Mouse (Mus musculus): ENCODE data around the gene Ubash3a. TPM values are rescaled to one million over a fixed set of nuclear protein-coding genes. Genes with fewer than 3 reads are reported as not detected.

The Ubash3a gene
- polyA plus RNA-seq, 3 experiments from 2014 or later, result 224 to 328 (median 255) TPM

DNA sequence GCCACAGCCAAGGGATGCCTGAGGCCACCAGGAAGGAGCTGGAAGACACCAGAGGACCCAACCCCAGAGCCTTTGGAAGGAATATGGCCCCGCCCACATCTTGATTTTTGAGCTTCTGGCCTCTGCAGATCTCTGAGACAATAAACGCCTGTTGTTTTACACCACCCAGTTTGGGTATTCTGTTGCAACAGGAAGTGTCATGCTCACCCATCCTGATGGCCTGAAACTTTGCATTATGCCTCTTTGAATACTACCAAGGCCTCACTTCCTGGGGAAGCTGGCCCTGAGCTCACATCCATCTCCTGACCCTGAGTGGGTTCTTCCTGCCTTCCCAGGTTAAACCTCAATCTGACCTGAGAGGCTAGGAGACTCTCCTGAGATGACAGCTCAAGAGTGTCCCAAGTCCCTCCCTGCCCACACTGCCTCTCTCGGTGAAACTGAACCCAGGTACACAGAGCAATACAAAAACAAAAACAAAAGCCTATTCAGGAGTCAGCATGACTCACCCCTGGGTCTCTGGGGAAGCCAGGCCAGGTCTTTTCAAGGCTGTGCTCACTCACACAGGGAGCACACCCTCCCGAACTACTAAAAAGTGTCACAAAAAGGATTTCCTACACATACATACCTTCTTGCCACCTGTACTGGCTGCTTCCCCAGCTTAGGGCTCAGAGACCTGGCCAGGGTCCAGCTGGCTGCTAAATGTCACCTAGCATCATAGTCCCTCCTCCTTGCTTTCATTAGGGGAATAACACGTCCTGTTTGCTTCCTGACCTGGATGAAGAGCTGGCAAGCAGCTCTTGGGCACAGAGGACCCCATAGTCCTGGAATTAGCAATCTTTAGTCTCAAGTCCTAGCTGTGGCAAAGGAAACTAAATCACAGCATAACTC, 8.6 kb downstream of the Ubash3a start:
- ATAC-seq, result peak; percentile 30

GRCm38 (mm10) chr17:31222810-31223310, 15.2 kb downstream of the Ubash3a start:
- no peak for ATAC-seq

GRCm38 (mm10) chr17:31223835-31224234, 16.2 kb downstream of the Ubash3a start:
- ATAC-seq, result peak; percentile 86

GRCm38 (mm10) chr17:31224591-31224990, 16.9 kb downstream of the Ubash3a start:
- ATAC-seq, result no peak

- ATAC-seq, result no peak
These were observed 18.7 kb downstream of the Ubash3a start for GRCm38 (mm10) chr17:31226368-31226767.

GRCm38 (mm10) chr17:31226931-31227330, 19.3 kb downstream of the Ubash3a start:
- ATAC-seq, result no peak

DNA sequence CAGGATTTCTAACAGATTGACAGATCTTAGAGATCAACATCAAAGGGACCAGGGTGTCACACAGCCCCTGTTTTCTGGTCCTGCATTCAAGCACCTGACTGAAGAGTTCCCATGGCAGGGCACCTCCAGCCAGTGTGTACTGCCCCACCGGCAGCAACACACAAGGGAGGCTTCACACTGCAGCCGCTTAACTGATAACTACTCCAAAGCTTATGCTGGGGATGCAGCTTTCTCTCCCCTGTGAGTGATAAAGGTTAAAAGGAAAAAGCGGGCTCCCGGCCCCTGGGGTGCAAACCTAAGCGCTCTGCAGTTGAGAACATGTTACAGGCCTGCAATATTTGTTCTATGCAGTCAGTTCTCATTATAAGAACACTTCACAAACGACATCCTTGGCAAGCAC, 24.1 kb downstream of the Ubash3a start:
- no peak for ATAC-seq

- no peak for ATAC-seq
These were observed 24.8 kb downstream of the Ubash3a start for GRCm38 (mm10) chr17:31232251-31233010.

DNA sequence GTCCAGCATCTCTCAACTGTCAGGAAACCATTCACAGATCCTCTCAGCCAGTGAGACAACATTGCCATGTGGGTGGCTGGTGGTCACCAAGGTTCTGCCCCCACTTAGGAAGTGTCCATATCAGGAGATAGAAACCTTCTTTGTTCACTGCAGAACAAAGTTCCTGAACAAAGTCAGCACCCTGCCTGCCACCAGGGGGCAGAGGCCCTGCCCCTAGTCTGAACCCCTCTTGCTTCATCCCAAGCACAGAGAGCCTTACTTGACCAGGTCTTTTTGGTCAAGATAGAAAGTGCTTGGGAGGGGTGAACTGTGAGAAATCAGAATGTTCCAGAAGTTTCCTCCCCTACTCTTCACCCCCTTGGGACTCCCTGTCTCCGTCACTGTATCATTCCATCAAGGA, 28.2 kb downstream of the Ubash3a start:
- no peak for ATAC-seq

- ATAC-seq, result no peak
These were observed 30.8 kb downstream of the Ubash3a start for GRCm38 (mm10) chr17:31238234-31239020.

DNA sequence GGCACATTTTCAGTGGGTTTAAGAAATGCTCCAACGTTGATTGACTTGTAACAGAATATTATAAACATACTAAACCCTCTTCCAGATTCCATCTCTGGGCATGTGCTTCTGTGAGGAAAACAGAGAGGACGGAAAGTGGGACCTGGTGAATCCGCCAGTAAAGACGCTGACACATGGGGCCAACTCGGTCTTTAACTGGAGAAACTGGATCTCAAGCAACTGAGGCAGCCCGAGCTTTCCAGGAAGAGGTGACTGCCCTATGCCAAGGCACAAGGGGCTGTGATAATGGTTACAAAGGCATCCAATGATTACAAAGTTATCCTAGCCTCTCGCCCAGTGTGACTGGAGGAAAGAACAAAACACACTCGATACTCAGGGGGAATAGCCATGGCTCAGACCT, 33.5 kb downstream of the Ubash3a start:
- ATAC-seq, result no peak

DNA sequence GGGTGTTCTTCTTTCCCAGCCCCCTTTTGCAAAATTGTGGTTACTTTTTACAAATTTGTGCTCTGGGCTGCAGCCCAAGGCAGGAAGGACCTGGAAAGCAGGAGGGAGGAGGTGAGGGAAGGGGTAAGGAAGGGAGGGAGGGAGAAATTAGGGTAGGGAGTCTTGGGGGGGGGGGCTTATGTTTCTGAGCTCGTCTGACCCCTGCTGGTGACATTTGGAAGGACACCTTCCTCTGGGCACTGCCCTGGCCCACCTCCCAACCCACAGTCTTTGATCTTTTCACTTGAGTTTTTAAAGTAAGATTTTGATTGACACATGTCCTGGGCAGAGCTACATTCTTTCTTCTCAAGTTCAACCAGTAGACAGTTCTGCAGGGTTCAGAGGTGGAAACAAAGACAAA, 35.1 kb downstream of the Ubash3a start:
- peak; percentile 32 for ATAC-seq

- no peak for ATAC-seq
These were observed 37.6 kb downstream of the Ubash3a start for GRCm38 (mm10) chr17:31245321-31245720.

DNA sequence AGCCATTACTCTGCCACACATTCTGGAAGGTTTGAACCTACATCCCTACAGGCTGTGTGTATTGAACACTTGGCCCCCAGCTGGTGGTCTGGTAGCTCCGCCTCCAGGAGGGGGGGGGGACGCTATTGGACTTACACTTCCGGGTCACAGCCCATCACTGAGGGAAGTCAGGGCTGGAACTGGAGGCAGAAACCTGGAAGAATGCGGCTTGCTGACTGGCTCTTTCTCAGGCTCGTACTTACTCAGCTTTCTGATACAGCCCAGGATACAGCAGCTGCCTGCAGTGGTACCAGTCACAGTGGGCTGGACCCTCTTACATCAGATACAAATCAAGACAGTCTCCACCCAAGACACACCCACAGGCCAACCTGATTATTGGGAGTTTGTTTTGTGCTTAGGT, 39.5 kb downstream of the Ubash3a start:
- no peak for ATAC-seq

GRCm38 (mm10) chr17:31253951-31254350, 46.3 kb downstream of the Ubash3a start:
- ATAC-seq, result no peak

DNA sequence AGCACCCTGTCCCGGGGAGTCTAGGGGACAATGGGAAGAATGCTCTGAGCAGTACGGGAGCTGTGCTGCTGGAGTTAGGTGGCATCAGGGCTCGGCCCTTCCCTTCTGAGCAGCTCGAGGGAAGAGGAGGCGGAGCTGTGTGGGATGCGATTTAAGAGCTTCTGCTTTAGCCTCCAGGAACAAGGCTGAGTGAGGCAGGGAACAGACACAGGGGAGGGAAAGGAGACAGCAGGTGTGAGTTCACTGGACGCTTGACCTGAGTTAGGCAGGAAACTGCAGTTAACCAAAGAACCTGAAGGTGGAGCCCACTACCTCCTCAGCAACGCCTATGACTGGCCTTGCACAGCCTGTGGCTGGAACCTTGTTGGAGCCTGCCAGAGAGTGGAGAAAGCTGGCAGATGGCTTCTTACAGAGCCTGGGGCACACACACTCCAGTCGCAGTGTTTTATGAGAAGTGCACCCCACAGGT, 46.8 kb downstream of the Ubash3a start:
- ATAC-seq, result no peak

GRCm38 (mm10) chr17:31257149-31257548, 49.5 kb downstream of the Ubash3a start:
- no peak for ATAC-seq

GRCm38 (mm10) chr17:31257898-31258297, 50.2 kb downstream of the Ubash3a start:
- no peak for ATAC-seq

DNA sequence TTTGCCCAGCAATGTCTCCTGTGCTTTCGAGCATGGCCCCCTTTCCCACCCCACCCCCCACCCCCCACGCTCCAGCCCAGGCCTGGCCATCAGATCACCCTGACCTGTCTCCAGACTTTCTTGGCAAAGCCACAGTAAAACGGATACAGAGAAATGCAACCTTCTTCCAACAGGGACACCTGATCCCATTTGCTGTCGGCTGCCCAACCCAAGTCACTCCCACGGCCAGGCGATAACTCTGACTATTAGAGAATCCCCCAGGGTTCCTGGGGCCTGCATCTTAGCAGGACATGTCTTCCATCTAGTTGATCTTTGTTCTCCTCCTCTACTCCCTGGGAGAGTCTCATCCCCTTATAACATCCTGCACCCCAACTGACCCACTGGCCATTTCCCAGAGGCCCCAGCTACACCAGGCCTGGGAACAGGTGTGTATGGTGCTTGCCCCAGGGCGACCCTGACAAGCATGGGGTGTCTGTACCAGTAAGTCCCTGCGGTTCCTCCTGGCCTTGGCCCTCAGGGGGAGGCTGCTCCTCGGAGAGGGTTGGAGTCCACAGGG, 50.7 kb downstream of the Ubash3a start:
- no peak for ATAC-seq

GRCm38 (mm10) chr17:31259145-31259544, 51.5 kb downstream of the Ubash3a start:
- no peak for ATAC-seq

GRCm38 (mm10) chr17:31259825-31260224, 52.2 kb downstream of the Ubash3a start:
- no peak for ATAC-seq

DNA sequence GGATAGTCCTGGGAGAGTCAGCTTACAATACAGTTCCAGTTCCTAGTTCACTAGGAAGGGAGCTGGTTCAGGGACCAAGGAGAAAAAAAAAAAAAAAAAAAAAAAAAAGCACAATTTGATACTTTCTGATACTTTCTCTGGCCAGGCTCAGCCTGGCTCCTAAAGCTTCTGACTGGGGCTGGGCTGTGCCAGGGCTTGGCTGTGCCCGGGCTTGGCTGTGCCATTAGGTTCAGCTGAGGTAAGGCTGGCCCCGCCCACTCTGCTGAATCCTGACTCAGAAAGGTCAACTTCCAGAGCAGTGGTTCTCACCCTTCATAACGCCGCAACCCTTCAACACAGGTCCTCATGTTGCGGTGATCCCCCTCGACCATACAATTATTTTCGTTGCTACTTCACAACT, 52.8 kb downstream of the Ubash3a start:
- no peak for ATAC-seq
